Comparison of ENCODE assay signal across 10 mouse cellular contexts in the genomic region with DNA sequence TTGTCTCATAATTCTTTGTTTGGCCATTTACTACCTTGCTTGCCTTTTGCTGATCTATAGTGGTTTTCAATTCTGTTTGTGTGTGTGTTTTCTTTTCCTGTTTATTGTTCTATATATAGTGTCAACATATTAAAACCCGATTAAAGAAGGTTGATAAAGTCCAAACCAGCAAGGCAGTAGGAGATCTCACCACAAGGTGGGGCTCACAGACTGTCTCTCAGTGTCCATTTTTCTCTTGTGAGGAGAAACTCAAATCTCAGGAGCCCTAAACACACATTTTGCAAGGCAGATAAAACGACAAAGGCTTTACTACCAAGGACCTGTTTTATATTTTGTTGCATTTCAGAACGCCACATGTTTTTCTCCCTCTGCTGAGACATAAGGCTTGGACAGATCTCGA. TPM values are rescaled to one million over a fixed set of nuclear protein-coding genes. Genes with fewer than 3 reads are reported as not detected.
A peak's percentile ranks its signal among the peaks of the same experiment; 100 is the strongest.
DNase-seq lines count a peak whose midpoint lies in the region; ATAC-seq and TF ChIP-seq lines count a peak whose summit lies in the region.
"Had no signal": no experiment of that assay in that cellular context is flagged by ENCODE, and none has a peak within 500 bp of the region (broad histone marks: within the 10 kb centered on the region; RNA-seq: fewer than 3 reads in every experiment).

No protein-coding gene starts in this region.

- no peak for TF ChIP-seq EP300 in liver, postnatal 0 days (IDR thresholded peaks at IDR 0.05; ENCODE audit: low read depth)

- no peak overlapping the region for H3K27ac ChIP-seq in hindbrain, postnatal 0 days
- no peak overlapping the region for H3K27ac ChIP-seq in hindbrain, embryonic 12.5 days
- H3K27ac ChIP-seq in liver, postnatal 0 days (ENCODE audit: low read depth) = no peak overlapping the region

- no peaks in the 10 kb centered on the region for H3K27me3 ChIP-seq in hindbrain, postnatal 0 days (ENCODE audit: insufficient read depth, low read length)
- H3K27me3 ChIP-seq in hindbrain, embryonic 12.5 days = no peaks in the 10 kb centered on the region
- no peaks in the 10 kb centered on the region for H3K27me3 ChIP-seq in liver, postnatal 0 days (ENCODE audit: insufficient read depth, low read length)

- H3K9me3 ChIP-seq in hindbrain, postnatal 0 days (ENCODE audit: low read length) = no peaks in the 10 kb centered on the region
- H3K9me3 ChIP-seq in hindbrain, embryonic 12.5 days (replicated peaks) = no peaks in the 10 kb centered on the region
- H3K9me3 ChIP-seq in liver, postnatal 0 days (ENCODE audit: low read length) = no peaks in the 10 kb centered on the region

- DNase-seq in hindbrain, postnatal 0 days (ENCODE audit: low spot score) = peak; percentile 77
- peak; percentile 13 for DNase-seq in R1 (ENCODE audit: low read depth, low spot score)
- DNase-seq in frontal cortex, postnatal 14 days (ENCODE audit: low spot score in 2 of 2) = peak; percentile 8 to 42
- DNase-seq in left cerebral cortex, postnatal 4 days = peak; percentile 59
- DNase-seq in thymus, postnatal 0 days (ENCODE audit: low spot score) = no peak
- no peak for DNase-seq in liver, postnatal 0 days
- DNase-seq: thymus, postnatal 25 days had no signal

- intact Hi-C loops in left cerebral cortex, postnatal 4 days (cut with DNase I) = no loop called here

- no peaks in the 10 kb centered on the region for H3K4me1 ChIP-seq in hindbrain, postnatal 0 days (ENCODE audit: insufficient read depth, low read length)
- H3K4me1 ChIP-seq in hindbrain, embryonic 12.5 days = no peaks in the 10 kb centered on the region
- no peaks in the 10 kb centered on the region for H3K4me1 ChIP-seq in liver, postnatal 0 days (ENCODE audit: insufficient read depth)

- no peak for ATAC-seq in hindbrain, postnatal 0 days
- no peak for ATAC-seq in hindbrain, embryonic 12.5 days (ENCODE audit: low FRiP score)
- no peak for ATAC-seq in megakaryocyte progenitor cell, adult 5-6 weeks (replicated peaks; ENCODE audit: poor library complexity)
- no peak for ATAC-seq in liver, postnatal 0 days

- H3K36me3 ChIP-seq in hindbrain, postnatal 0 days (ENCODE audit: insufficient read depth, low read length) = no peaks in the 10 kb centered on the region
- no peaks in the 10 kb centered on the region for H3K36me3 ChIP-seq in hindbrain, embryonic 12.5 days
- no peaks in the 10 kb centered on the region for H3K36me3 ChIP-seq in liver, postnatal 0 days (replicated peaks; ENCODE audit: insufficient read depth, low read length)

- H3K4me3 ChIP-seq in hindbrain, postnatal 0 days (ENCODE audit: low read length) = no peak overlapping the region
- no peak overlapping the region for H3K4me3 ChIP-seq in hindbrain, embryonic 12.5 days
- H3K4me3 ChIP-seq in liver, postnatal 0 days (ENCODE audit: low read depth, low read length) = no peak overlapping the region

- no peak overlapping the region for H3K9ac ChIP-seq in hindbrain, postnatal 0 days (replicated peaks; ENCODE audit: low read length)
- no peak overlapping the region for H3K9ac ChIP-seq in hindbrain, embryonic 12.5 days
- H3K9ac ChIP-seq in liver, postnatal 0 days (replicated peaks) = no peak overlapping the region

- TF ChIP-seq CTCF in hindbrain, postnatal 0 days (IDR thresholded peaks at IDR 0.05; ENCODE audit: low read depth) = peak; percentile 76
- TF ChIP-seq CTCF in liver, postnatal 0 days (IDR thresholded peaks at IDR 0.05; ENCODE audit: low read depth) = no peak

- no peak overlapping the region for H3K4me2 ChIP-seq in hindbrain, postnatal 0 days (ENCODE audit: low read depth, low read length)
- H3K4me2 ChIP-seq in hindbrain, embryonic 12.5 days (replicated peaks) = no peak overlapping the region
- no peak overlapping the region for H3K4me2 ChIP-seq in liver, postnatal 0 days (ENCODE audit: low read depth, low read length)

- 39% methylated on average over 4 of the region's 4 CpGs for WGBS in hindbrain, postnatal 0 days
- WGBS in hindbrain, embryonic 12.5 days = 57% methylated on average over 4 of the region's 4 CpGs
- 45% methylated on average over 4 of the region's 4 CpGs for WGBS in liver, postnatal 0 days (ENCODE audit: insufficient replicate concordance)

RNA-seq across cellular contexts. Expression of a gene that starts 28.2 kb away (rescaled TPM):
- not detected in 2 replicates for total RNA-seq in hindbrain, postnatal 0 days (2014; rRNA removed)
- polyA plus RNA-seq in hindbrain, postnatal 0 days (2015; fragmentation: Nextera tagmentation; extraction: Ambion mirVana) = 0.09 TPM in 1 of 2 replicates, not detected in the other
- polyA plus RNA-seq in hindbrain, embryonic 12.5 days (2016; fragmentation: Nextera tagmentation; extraction: Ambion mirVana) = 0.89 and 4.0 TPM in 2 replicates
- under 1 TPM in 1 of 2 experiments, not detected in 1; 0.16 TPM for total RNA-seq in left cerebral cortex, postnatal 4 days (2021)
- 0.08 TPM in 1 of 2 replicates, not detected in the other for polyA plus RNA-seq in thymus, postnatal 0 days (2015; fragmentation: Nextera tagmentation; extraction: Ambion mirVana)
- not detected in 2 replicates for total RNA-seq in megakaryocyte progenitor cell, adult 5-6 weeks (2015)
- total RNA-seq in megakaryocyte progenitor cell, adult 5-6 weeks (2017) = not detected in 2 replicates
- not detected in 2 replicates for polyA plus RNA-seq in liver, postnatal 0 days (2015; fragmentation: Nextera tagmentation; extraction: Ambion mirVana)
- polyA plus RNA-seq: large intestine, adult 2 months had no signal

Comparison
In these comparisons a context has a peak if more than half of its experiments do, and no peak if none do; other contexts are left out.
1. DNase-seq: peak in hindbrain, postnatal 0 days (single experiment), R1 (single experiment), frontal cortex, postnatal 14 days (2 of 2) and left cerebral cortex, postnatal 4 days (single experiment); none in thymus, postnatal 0 days (single experiment) and liver, postnatal 0 days (single experiment).